Mouse (Mus musculus) mouse embryonic stem cell (cell line): ENCODE data around the gene Etl4.

Source experiments
- in situ Hi-C, 2 experiments: fragments of 300-500 bp; cut with MboI; formaldehyde crosslinking; loops; 1 replicate in 1 of 2; 3 replicates in 1 of 2; pipeline ENCODE4 v1.14.3; 2019 to 2020; ENCODE audit warnings: low sequenced_read_pairs in 2 of 2, low pct_unique_long_range_greater_than_20kb in 1 of 2, mixed read lengths in 1 of 2; ENCODE audit not compliant: unreplicated experiment in 1 of 2

The Etl4 gene

GRCm38 (mm10) chr2:19909171-19909899 lies at the start of gene Etl4:
Gene Etl4, plus strand, starts transcription at chr2:19909780.
- in situ Hi-C loops: loop anchor here (10.0 to 25.0 kb wide), 2 partner anchors 372 to 495 kb away; no protein-coding TSS in a partner anchor

- in situ Hi-C loops: no loop called here
Observed at GRCm38 (mm10) chr2:19869167-19869566, 40.4 kb upstream of the Etl4 start.

GRCm38 (mm10) chr2:19871881-19872280 lies 37.7 kb upstream of the Etl4 start:
- in situ Hi-C loops: no loop called here

GRCm38 (mm10) chr2:19890875-19891274 lies 18.7 kb upstream of the Etl4 start:
- in situ Hi-C loops: loop anchor here in 1 of 2 experiments (25.0 kb wide), 1 partner anchor 479 kb away; no protein-coding TSS in a partner anchor

- in situ Hi-C loops: loop anchor here (10.0 to 25.0 kb wide), 2 partner anchors 373 to 495 kb away; no protein-coding TSS in a partner anchor
Observed at GRCm38 (mm10) chr2:19909900-19910780, 560 bp downstream of the Etl4 start.

GRCm38 (mm10) chr2:19910781-19911175 lies 1.2 kb downstream of the Etl4 start:
- in situ Hi-C loops: loop anchor here (25.0 kb wide), 1 partner anchor 373 kb away; no protein-coding TSS in a partner anchor

GRCm38 (mm10) chr2:19919190-19919589 lies 9.6 kb downstream of the Etl4 start:
- in situ Hi-C loops: loop anchor here (25.0 kb wide), 1 partner anchor 382 kb away; no protein-coding TSS in a partner anchor

- in situ Hi-C loops: no loop called here
Observed at GRCm38 (mm10) chr2:19930009-19930408, 20.4 kb downstream of the Etl4 start.

GRCm38 (mm10) chr2:19933836-19934235 lies 24.3 kb downstream of the Etl4 start:
- in situ Hi-C loops: no loop called here

GRCm38 (mm10) chr2:19945205-19945604 lies 35.6 kb downstream of the Etl4 start:
- in situ Hi-C loops: no loop called here

- in situ Hi-C loops: no loop called here
Observed at GRCm38 (mm10) chr2:19953028-19953427, 43.4 kb downstream of the Etl4 start.

- in situ Hi-C loops: no loop called here
Observed at GRCm38 (mm10) chr2:19966445-19966844, 56.9 kb downstream of the Etl4 start.

- in situ Hi-C loops: no loop called here
Observed at GRCm38 (mm10) chr2:20037671-20038070, 128.1 kb downstream of the Etl4 start.

GRCm38 (mm10) chr2:20072377-20072776 lies 162.8 kb downstream of the Etl4 start:
- in situ Hi-C loops: no loop called here

- in situ Hi-C loops: no loop called here
Observed at GRCm38 (mm10) chr2:20076118-20076796, 166.7 kb downstream of the Etl4 start.

GRCm38 (mm10) chr2:20084781-20085180 lies 175.2 kb downstream of the Etl4 start:
- in situ Hi-C loops: no loop called here

GRCm38 (mm10) chr2:20105456-20105855 lies 195.9 kb downstream of the Etl4 start:
- in situ Hi-C loops: no loop called here

- in situ Hi-C loops: no loop called here
Observed at GRCm38 (mm10) chr2:20111703-20112102, 202.1 kb downstream of the Etl4 start.

- in situ Hi-C loops: no loop called here
Observed at GRCm38 (mm10) chr2:20125914-20126313, 216.3 kb downstream of the Etl4 start.
